ENCODE assay signal across 8 mouse cellular contexts in genomic region chr3:143914341-143915217, GRCm38 (mm10).
DNase-seq lines count a peak whose midpoint lies in the region; ATAC-seq lines count a peak whose summit lies in the region.

No protein-coding gene starts in this region.

- ATAC-seq in heart, embryonic 11.5 days (replicated peaks; ENCODE audit: insufficient number of reproducible peaks, low FRiP score, low TSS enrichment): no peak
- ATAC-seq in forebrain, embryonic 16.5 days: peak; percentile 91
- ATAC-seq in megakaryocyte progenitor cell, adult 5-6 weeks (replicated peaks; ENCODE audit: poor library complexity): peak; percentile 62

- no peak overlapping the region; the same call in 1 of the 2 replicates for H3K4me2 ChIP-seq in heart, embryonic 11.5 days
- H3K4me2 ChIP-seq in forebrain, embryonic 16.5 days (ENCODE audit: low read length): no peak overlapping the region

- no peaks in the 10 kb centered on the region for H3K27me3 ChIP-seq in heart, embryonic 11.5 days (ENCODE audit: control insufficient read depth, insufficient read depth, low read length)
- peaks cover 17% of the 10 kb centered on the region for H3K27me3 ChIP-seq in forebrain, embryonic 16.5 days (replicated peaks; ENCODE audit: control insufficient read depth, insufficient read depth, low read length)

- no peaks in the 10 kb centered on the region for H3K9me3 ChIP-seq in heart, embryonic 11.5 days (replicated peaks; ENCODE audit: control insufficient read depth, low read length)
- H3K9me3 ChIP-seq in forebrain, embryonic 16.5 days (ENCODE audit: control insufficient read depth, low read length): no peaks in the 10 kb centered on the region

- no peak overlapping the region for H3K4me3 ChIP-seq in heart, embryonic 11.5 days (ENCODE audit: low read depth, low read length)
- no peak overlapping the region for H3K4me3 ChIP-seq in forebrain, embryonic 16.5 days (replicated peaks; ENCODE audit: low read length)

- peak overlapping the region; percentile 41; the same call in 1 of the 2 replicates for H3K27ac ChIP-seq in heart, embryonic 11.5 days (ENCODE audit: low read depth, low read length)
- no peak overlapping the region for H3K27ac ChIP-seq in forebrain, embryonic 16.5 days (ENCODE audit: low read length)

- peaks cover 11% of the 10 kb centered on the region for H3K4me1 ChIP-seq in heart, embryonic 11.5 days (ENCODE audit: control insufficient read depth, insufficient read depth, low read length)
- peaks cover 18% of the 10 kb centered on the region for H3K4me1 ChIP-seq in forebrain, embryonic 16.5 days (replicated peaks; ENCODE audit: control insufficient read depth, insufficient read depth, low read length)

- H3K36me3 ChIP-seq in heart, embryonic 11.5 days (ENCODE audit: control insufficient read depth, insufficient read depth, low read length): no peaks in the 10 kb centered on the region
- H3K36me3 ChIP-seq in forebrain, embryonic 16.5 days (ENCODE audit: control insufficient read depth, insufficient read depth): no peaks in the 10 kb centered on the region

- DNase-seq in heart, postnatal 25 days (ENCODE audit: low spot score): no peak
- DNase-seq in 416B (ENCODE audit: low read depth): peak; percentile 11
- DNase-seq in cerebellum, postnatal 14 days: no peak
- no peak for DNase-seq in adrenal gland, postnatal 10 days
- DNase-seq in layer of hippocampus, postnatal 14 days (ENCODE audit: low spot score in 2 of 2): no peak

- intact Hi-C loops in heart, postnatal 25 days (cut with DNase I): no loop called here

- WGBS in heart, embryonic 11.5 days (ENCODE audit: insufficient replicate concordance): 42% methylated on average over 6 of the region's 6 CpGs
- 6% methylated on average over 6 of the region's 6 CpGs for WGBS in forebrain, embryonic 16.5 days

- no peak overlapping the region for H3K9ac ChIP-seq in heart, embryonic 11.5 days (ENCODE audit: low read depth, low read length)
- no peak overlapping the region for H3K9ac ChIP-seq in forebrain, embryonic 16.5 days (replicated peaks; ENCODE audit: low read depth, low read length)
